Mouse (Mus musculus) G1E-ER4 (cell line): ENCODE measurements around the gene Tm2d1. TPM values are rescaled to one million over a fixed set of nuclear protein-coding genes. Genes with fewer than 3 reads are reported as not detected.

ENCODE experiments used
- GATA1 ChIP-seq: IDR thresholded peaks from one replicate; pipeline ENCODE4 v1.8.0; 2012; ENCODE audit warnings: low read length, inconsistent platforms
- polyA plus RNA-seq: library from polyadenylated mRNA; stranded (reverse); fragments of >175 nt; gene quantifications from 2 replicates; pipeline ENCODE4 v1.2.3, GENCODE M21; 2012

The Tm2d1 gene
- polyA plus RNA-seq, 1 experiment, result 15.8 TPM

DNA sequence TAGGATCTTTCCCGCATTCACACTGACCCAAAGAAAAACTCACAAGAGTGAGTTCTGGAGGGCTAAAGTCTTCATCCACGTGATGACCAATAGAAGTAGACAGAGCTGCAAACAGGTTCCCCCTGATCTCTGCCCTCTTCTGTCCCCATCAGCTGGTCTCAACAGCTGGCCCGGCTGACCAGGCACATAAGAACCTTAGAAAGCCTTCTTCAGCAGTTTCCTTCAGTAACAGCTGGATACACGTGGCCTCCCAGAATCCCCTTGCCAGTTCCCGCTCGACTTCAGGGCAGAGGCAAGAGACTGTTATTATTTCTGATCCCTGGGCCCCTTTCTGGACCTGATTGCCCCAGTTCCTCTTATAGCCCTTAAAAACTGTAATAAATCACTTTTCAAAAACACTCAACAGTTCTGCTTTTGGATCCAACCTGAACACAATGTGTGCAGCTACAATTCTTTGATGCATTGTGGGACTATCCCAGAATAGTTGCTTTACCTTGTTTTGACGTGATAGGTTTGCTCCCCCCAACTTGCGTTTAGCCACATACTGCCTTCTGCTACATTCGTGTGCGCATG, 43.0 kb downstream of the Tm2d1 start:
- no peak for TF ChIP-seq GATA1

DNA sequence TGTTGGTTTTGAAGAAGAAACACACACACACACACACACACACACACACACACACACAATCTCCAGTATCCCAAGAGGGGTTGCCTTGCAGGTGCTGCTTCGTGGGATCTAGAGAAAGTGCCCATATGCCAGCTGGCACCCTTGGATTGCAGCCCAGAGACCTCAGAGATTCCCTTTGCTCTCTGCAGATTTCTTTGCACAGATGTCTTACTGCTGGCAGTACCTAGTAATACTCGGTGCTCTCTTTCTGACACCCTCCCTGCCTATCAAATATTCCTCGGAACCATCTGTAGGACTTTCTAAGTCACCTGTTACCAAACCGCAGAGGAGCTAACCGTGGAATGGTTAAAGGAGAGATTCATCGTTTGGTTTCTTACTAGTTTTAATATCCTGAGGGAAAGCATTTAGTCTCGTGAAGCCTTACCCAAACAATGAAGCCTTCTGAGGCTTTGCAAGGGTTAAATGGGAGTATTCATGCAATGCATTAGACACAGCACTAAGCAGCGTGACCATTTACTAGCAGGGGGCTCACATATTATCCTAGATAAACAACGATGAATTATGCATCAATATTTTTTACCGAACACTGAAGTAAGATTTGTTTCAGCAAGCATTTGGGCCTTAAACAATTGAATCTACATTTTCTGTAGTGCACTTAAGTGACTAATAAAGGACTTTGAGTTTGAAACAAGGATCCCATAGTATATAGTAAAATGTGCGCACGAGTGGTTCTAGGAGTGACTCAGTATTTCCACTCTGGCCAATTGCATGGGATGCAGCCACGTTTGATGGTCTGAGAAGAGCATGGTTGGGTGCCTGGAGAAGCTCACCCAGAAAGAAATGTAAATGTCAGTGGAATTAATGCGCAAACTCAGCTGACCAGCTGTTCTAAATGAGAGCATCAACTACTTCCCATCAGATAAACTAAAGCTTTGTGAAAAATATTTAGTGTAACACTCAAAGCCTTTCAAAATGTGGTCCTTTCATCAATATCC, 44.2 kb downstream of the Tm2d1 start:
- no peak for TF ChIP-seq GATA1

DNA sequence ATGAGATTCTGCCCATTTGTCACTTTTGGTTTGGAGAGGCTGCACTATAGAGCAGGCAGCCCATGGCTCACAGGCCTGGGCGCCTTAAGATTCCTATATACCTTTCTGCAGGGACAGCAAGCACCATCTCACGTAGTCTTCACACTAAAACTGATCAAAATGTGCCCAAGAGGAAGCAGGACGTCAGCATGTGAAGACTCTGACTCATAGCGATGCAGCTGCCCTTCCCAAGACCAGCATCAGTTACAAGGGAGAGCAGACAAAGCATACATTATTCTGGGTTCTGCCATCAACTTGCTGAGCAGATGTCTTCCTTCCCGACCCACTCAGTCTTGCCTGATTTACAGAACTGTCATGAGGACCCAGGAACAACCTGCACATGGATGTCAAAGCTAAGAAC, 45.9 kb downstream of the Tm2d1 start:
- TF ChIP-seq GATA1, result no peak

DNA sequence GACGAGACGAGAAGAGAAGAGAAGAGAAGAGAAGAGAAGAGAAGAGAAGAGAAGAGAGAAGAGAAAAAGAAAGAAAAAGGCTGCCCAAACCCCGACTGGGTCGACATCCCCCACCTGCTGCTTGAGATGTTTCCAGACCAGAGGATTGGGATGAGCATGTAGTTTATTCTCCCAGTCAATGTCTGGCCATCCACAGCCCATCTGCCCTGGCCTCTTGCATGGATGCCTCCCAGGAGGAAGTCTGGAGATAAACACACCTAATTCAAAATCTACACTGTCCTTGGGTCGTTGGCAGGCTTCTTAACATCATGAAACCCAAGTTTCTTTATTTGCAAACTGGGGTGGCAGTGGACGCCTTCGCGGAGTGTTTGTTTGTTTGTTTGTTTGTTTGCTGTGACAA, 47.4 kb downstream of the Tm2d1 start:
- TF ChIP-seq GATA1, result no peak

DNA sequence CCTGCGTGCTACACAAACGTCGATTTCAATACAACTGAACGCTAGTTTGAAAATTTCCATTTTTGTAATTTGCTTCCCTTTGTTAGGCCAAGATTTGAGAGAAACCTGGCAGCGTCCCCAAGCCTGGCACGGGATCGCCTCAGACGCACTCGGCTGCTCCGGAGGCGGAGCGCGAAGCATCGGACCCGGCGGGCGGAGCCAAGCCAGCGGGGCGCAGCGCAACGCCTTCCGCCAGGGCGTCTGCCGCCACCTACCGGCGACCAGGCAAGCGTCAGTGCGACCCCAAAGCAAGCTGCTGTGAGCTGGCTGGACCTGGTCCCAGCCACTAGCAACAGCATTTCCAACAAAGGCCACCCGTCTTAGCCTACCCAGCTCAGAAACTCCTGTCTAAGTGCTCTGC, 60.9 kb downstream of the Tm2d1 start:
- TF ChIP-seq GATA1, result no peak

DNA sequence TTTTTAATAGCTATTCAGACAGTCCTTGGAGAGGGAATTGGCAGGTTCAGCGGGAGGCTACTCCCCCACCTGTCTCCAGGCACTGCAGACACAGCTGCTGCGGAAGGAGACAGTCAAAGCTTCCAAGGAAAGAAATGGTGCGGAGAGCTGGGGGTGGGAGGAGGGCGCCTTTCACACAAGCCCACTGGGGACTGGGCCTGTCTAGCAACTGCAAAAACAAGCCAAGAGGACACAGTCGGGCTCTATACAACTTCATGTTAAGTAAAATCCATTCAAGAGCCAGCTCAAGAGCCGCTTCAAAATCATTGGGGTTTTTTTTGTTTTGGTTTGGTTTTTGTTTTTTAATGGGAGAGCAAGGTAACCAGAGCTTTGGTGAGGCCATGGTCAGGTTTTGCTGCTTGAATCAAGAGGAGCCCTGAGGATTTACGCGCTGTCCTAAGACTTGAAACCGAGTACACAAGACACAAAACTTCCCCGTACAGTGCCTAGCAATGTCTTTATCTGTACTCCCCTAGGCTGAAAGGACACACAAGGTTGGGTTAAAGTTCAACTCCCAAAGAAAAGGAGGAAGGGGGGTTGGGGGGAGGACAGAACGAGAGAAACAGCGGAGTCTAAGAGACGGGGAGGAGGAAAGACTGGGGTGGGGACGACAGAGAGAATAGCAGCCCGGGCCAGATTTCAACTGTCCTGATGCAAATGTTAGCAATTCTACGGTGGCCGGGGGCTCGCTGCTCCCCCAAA, 61.6 kb downstream of the Tm2d1 start:
- TF ChIP-seq GATA1, result no peak

DNA sequence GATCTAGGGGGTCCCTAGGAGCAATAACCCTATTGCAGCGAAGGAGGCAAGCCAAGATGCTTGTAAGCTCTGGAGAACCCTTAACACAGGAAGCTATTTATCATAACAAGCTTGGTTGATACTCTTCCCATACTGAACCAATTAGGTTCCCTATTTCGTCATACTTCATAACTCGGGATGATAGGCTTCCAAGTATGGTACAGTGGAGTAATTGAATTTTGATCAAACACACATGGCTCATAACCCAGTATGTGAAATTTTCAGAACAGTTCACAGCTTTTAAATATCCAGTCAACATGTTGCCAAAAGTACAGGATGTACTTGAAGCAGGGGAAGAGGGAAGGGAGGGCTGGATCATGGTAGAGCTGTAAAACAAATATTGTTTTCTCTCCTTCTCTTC, 64.3 kb downstream of the Tm2d1 start:
- no peak for TF ChIP-seq GATA1

DNA sequence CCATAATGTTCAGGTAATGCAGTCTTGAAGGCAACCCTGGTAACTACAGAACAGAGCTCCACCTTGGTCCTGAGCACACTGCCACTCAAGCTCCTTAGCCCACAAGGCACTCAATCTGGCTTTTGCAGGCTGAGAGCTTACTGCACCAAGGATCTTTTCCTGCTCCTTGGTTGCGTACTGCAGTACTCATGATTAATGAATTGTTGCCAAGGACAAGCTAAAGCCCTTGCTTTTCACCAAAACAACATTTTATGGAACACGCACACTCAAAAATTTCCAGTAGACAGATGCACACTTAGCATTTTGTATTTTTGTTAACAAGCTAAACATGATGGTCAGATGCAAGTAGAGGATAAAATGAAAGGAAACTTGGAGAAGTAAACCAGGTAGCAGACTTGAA, 66.0 kb downstream of the Tm2d1 start:
- TF ChIP-seq GATA1, result no peak

Other genes with a start within 250 kb of the Tm2d1 start
- not detected in 2 replicates for gene Patj, start 12.5 kb upstream of the Tm2d1 start, polyA plus RNA-seq